Mouse (Mus musculus) forebrain, embryonic 16.5 days (tissue): ENCODE data around the gene Pknox2. TPM values are rescaled to one million over a fixed set of nuclear protein-coding genes. Genes with fewer than 3 reads are reported as not detected.

ENCODE experiments used
- ATAC-seq: fragments of 200-750 bp; cut with Nextera tagmentation; 2 replicates; pipeline ENCODE4 v1.8.0; 2017; ENCODE audit warnings: mild to moderate bottlenecking, moderate library complexity
- H3K27ac ChIP-seq: fragments of 300-500 bp; sonication (generic); 2 replicates; pipeline ENCODE4 v1.5.1; 2014; ENCODE audit warnings: low read length, control low read depth
- H3K27me3 ChIP-seq: fragments of 300-500 bp; sonication (generic); replicated peaks from 2 replicates; pipeline ENCODE4 v1.6.1; 2014; ENCODE audit warnings: low read length; ENCODE audit not compliant: control insufficient read depth, insufficient read depth
- H3K36me3 ChIP-seq: fragments of 300-500 bp; sonication (generic); 2 replicates; pipeline ENCODE4 v1.6.1; 2014; ENCODE audit not compliant: control insufficient read depth, insufficient read depth
- H3K4me1 ChIP-seq: fragments of 300-500 bp; sonication (generic); replicated peaks from 2 replicates; pipeline ENCODE4 v1.6.1; 2014; ENCODE audit warnings: low read length; ENCODE audit not compliant: control insufficient read depth, insufficient read depth
- H3K4me2 ChIP-seq: fragments of 300-500 bp; sonication (generic); 2 replicates; pipeline ENCODE4 v1.6.1; 2014; ENCODE audit warnings: mild to moderate bottlenecking, low read length, control low read depth
- H3K4me3 ChIP-seq: fragments of 300-500 bp; sonication (generic); replicated peaks from 2 replicates; pipeline ENCODE4 v1.5.1; 2014; ENCODE audit warnings: mild to moderate bottlenecking, low read length, control low read depth
- H3K9ac ChIP-seq: fragments of 300-500 bp; sonication (generic); replicated peaks from 2 replicates; pipeline ENCODE4 v1.6.1; 2014; ENCODE audit warnings: low read depth, low read length, control low read depth
- H3K9me3 ChIP-seq: fragments of 300-500 bp; sonication (generic); 2 replicates; pipeline ENCODE4 v1.6.1; 2016; ENCODE audit warnings: low read length; ENCODE audit not compliant: control insufficient read depth
- WGBS: fragments of 180-500 bp; shearing (Covaris S2); extraction: QIAGEN DNeasy Blood & Tissue Kit; methylation state at CpG from one replicate; pipeline ENCODE4 v1.1.7; 2014; 5-methylcytosine and 5-hydroxymethylcytosine counted together
- polyA plus RNA-seq: library from polyadenylated mRNA; unstranded; fragments of >200 nt; fragmentation: Nextera tagmentation; extraction: Ambion mirVana; gene quantifications from 2 replicates; pipeline ENCODE4 v1.2.1, GENCODE M21; 2015

Gene Pknox2
- polyA plus RNA-seq, 1 experiment from 2014 or later, result 26.9 TPM

- Histone ChIP-seq H3K9me3 (no peaks in the 10 kb centered on the region), H3K4me3 (no peak overlapping the region), H3K4me2 (no peak overlapping the region), H3K27ac (peak overlapping the region; percentile 23; the same call in 1 of the 2 replicates), H3K9ac (no peak overlapping the region), H3K4me1 (peaks cover 38% of the 10 kb centered on the region), H3K27me3 (no peaks in the 10 kb centered on the region), H3K36me3 (no peaks in the 10 kb centered on the region)
- WGBS, result 6% methylated on average over 7 of the region's 7 CpGs
- peak; percentile 24 for ATAC-seq
Measured at GRCm38 (mm10) chr9:37027825-37028575, 119.2 kb downstream of the Pknox2 start.

- Histone ChIP-seq H3K27me3 (no peaks in the 10 kb centered on the region), H3K4me1 (peaks cover 52% of the 10 kb centered on the region), H3K4me3 (no peak overlapping the region), H3K9ac (no peak overlapping the region), H3K36me3 (no peaks in the 10 kb centered on the region), H3K4me2 (no peak overlapping the region), H3K27ac (peak overlapping the region; percentile 79), H3K9me3 (no peaks in the 10 kb centered on the region)
- peak; percentile 78 for ATAC-seq
- 12% methylated on average over 3 of the region's 3 CpGs for whole genome bisulfite sequencing
Measured at GRCm38 (mm10) chr9:37025913-37026312, 121.3 kb downstream of the Pknox2 start.

DNA sequence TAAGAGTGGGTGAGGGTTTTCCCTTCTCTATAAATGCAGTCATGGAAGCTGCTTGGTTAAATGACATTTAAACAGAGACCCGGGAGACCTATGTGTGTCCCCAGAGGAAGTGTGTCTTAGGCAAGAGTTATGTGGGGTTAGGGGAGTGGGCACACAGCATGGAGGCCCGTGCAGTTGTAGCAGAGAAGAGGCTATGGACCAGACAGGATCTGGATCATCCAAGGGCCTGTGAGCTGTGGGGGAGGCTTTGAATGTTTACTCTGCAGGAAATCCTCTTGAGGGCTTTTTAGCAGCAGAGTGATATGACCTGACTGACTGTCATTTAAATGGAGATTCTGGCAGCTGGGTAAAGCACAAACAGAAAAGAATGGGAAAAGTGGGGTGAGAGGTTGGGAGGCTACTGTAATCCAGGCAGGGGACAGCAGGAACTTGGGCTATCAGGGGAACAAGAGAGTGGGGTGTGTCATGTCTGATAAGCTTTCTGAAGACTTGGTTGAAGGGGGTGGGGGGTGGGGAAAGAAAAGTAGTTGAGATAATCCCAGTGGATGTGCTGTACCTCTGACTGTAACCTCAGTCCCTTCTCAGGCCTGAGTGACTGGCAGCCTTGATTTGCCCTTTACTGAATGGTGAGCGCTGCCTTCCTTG lies 125.5 kb downstream of the Pknox2 start:
- Histone ChIP-seq H3K9me3 (no peaks in the 10 kb centered on the region), H3K9ac (no peak overlapping the region), H3K4me1 (peaks cover 32% of the 10 kb centered on the region), H3K27me3 (no peaks in the 10 kb centered on the region), H3K27ac (no peak overlapping the region), H3K4me2 (no peak overlapping the region), H3K36me3 (no peaks in the 10 kb centered on the region), H3K4me3 (no peak overlapping the region)
- WGBS, result 16% methylated on average over 3 of the region's 3 CpGs
- ATAC-seq, result no peak

DNA sequence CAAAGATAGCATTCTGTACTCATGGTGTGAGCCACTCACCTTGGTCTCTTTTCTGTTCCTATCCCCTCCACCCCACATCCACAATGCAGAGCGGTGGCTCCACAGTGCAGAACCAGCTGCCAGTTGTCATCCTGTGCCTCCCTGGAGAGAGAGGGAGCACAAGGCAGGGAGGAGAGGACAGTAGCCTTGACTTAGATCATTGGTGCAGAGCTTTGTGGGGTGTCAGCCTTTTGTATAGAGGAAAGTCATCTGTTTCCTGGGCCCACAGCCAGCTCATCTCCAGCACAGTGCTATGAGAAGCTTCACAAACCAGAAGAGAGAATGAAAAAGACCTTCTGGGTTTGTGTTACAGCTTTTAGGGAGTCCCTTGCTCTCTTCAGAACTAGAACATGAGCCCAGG lies 129.1 kb downstream of the Pknox2 start:
- ATAC-seq, result no peak
- H3K9me3 ChIP-seq, result no peaks in the 10 kb centered on the region
- H3K27me3 ChIP-seq, result no peaks in the 10 kb centered on the region
- H3K36me3 ChIP-seq, result no peaks in the 10 kb centered on the region
- no peak overlapping the region for H3K4me3 ChIP-seq
- peaks cover 30% of the 10 kb centered on the region for H3K4me1 ChIP-seq
- H3K27ac ChIP-seq, result no peak overlapping the region
- no peak overlapping the region for H3K4me2 ChIP-seq
- no peak overlapping the region for H3K9ac ChIP-seq
- 89% methylated on average over 1 of the region's 1 CpGs for WGBS

DNA sequence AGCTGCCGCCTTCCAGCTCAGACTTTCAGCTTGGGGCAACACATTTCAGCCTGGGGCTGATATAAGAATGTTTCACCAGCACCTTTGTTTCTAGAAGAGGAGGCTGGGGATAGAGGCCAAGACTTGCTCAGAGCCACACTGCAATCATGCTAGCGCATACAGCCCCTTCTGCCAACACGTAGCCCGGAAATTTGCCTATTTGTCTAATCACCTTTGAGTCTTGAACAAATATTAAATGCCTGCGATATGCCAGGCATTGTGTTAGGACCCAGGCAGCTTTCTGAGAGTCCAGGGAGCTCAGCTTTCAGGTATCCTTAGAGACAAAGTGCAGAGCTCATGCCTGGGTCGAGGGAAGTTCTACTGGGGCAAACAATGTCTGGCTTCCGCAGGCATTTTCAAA lies 130.0 kb downstream of the Pknox2 start:
- H3K27me3 ChIP-seq, result no peaks in the 10 kb centered on the region
- H3K36me3 ChIP-seq, result no peaks in the 10 kb centered on the region
- no peak for ATAC-seq
- no peak overlapping the region for H3K9ac ChIP-seq
- 65% methylated on average over 7 of the region's 7 CpGs for WGBS
- peaks cover 30% of the 10 kb centered on the region for H3K4me1 ChIP-seq
- H3K9me3 ChIP-seq, result no peaks in the 10 kb centered on the region
- no peak overlapping the region for H3K4me3 ChIP-seq
- no peak overlapping the region for H3K27ac ChIP-seq
- H3K4me2 ChIP-seq, result no peak overlapping the region

DNA sequence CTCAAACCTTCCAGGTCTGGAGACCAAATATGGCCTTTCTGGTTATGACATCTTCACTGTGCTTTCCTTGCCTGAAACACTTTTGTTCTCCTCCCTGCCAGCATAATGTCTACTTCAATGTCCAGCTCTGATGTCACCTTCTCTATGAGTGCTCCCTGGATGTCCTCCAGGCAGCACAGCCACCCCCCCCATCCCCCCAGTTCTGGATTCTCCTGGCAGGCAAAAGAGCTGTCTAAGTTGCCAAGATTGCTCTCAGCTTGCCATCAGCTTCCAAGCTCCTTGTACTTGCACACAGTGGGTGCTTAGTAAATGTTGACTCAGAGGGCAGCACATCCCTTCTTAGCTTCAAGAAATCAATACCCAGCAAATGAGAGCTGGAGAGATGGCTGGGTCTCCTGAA lies 131.0 kb downstream of the Pknox2 start:
- Histone ChIP-seq H3K27me3 (no peaks in the 10 kb centered on the region), H3K36me3 (no peaks in the 10 kb centered on the region), H3K4me2 (no peak overlapping the region), H3K9me3 (no peaks in the 10 kb centered on the region), H3K9ac (no peak overlapping the region), H3K4me3 (no peak overlapping the region), H3K27ac (no peak overlapping the region), H3K4me1 (peaks cover 25% of the 10 kb centered on the region)
- ATAC-seq, result no peak

DNA sequence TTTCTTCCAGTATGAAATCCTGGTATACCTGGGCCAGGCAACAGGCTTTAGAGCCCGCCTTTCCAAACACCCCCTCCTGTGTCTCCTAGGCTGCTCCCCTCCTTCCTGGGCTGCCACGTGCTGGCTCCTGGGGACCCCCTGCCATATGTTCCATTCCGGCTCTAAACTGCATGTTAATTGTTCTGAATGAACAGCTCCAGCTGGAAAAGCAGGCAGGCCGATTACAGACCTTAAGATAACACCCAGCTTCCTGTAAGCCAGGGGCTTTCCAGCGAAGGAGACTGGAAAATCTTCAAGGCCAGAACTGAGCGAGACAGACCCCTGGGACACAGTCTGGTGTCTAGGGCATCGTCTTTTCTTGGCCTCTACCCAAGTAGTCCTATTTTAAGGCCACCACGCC lies 133.6 kb downstream of the Pknox2 start:
- no peak overlapping the region for H3K9ac ChIP-seq
- no peak overlapping the region for H3K4me2 ChIP-seq
- H3K27ac ChIP-seq, result peak overlapping the region; percentile 19; the same call in 1 of the 2 replicates
- WGBS, result 19% methylated on average over 8 of the region's 8 CpGs
- no peaks in the 10 kb centered on the region for H3K9me3 ChIP-seq
- no peaks in the 10 kb centered on the region for H3K36me3 ChIP-seq
- H3K4me1 ChIP-seq, result peaks cover 22% of the 10 kb centered on the region
- H3K27me3 ChIP-seq, result no peaks in the 10 kb centered on the region
- H3K4me3 ChIP-seq, result no peak overlapping the region
- ATAC-seq, result peak; percentile 76

- Histone ChIP-seq H3K9ac (no peak overlapping the region), H3K36me3 (no peaks in the 10 kb centered on the region), H3K4me3 (no peak overlapping the region), H3K4me1 (peaks cover 7% of the 10 kb centered on the region), H3K4me2 (no peak overlapping the region), H3K9me3 (no peaks in the 10 kb centered on the region), H3K27ac (no peak overlapping the region), H3K27me3 (no peaks in the 10 kb centered on the region)
- ATAC-seq, result no peak
- WGBS, result 43% methylated on average over 5 of the region's 5 CpGs
Measured at GRCm38 (mm10) chr9:37008090-37008489, 139.1 kb downstream of the Pknox2 start.

GRCm38 (mm10) chr9:37004676-37005075 lies 142.5 kb downstream of the Pknox2 start:
- no peaks in the 10 kb centered on the region for H3K36me3 ChIP-seq
- no peaks in the 10 kb centered on the region for H3K27me3 ChIP-seq
- no peaks in the 10 kb centered on the region for H3K9me3 ChIP-seq
- H3K27ac ChIP-seq, result no peak overlapping the region
- peaks cover 19% of the 10 kb centered on the region for H3K4me1 ChIP-seq
- WGBS, result 35% methylated on average over 6 of the region's 6 CpGs
- no peak overlapping the region for H3K9ac ChIP-seq
- ATAC-seq, result no peak
- H3K4me2 ChIP-seq, result no peak overlapping the region
- H3K4me3 ChIP-seq, result no peak overlapping the region
